ENCODE assay signal across 22 mouse cellular contexts in the genomic region with DNA sequence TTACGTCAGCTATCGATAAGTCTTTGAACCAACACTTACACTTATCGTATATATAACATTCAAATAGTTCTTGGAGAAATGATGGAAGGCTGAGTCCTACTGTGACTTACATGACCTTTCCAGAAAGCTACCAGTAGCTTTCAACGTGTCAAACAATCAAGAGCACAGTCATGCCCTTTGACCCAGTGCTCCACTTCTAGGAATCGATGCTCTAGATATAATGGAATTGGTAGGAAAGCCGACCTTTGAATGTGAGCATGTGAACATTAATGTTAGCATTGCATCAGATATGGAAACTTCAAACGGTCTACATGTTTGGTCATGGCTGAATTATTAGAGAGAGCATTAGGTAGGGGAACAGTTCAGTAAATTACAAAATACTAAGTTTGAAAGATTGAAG. TPM values are rescaled to one million over a fixed set of nuclear protein-coding genes. Genes with fewer than 3 reads are reported as not detected.
"Had no signal": no experiment of that assay in that cellular context is flagged by ENCODE, and none has a peak within 500 bp of the region (broad histone marks: within the 10 kb centered on the region; RNA-seq: fewer than 3 reads in every experiment).

No protein-coding gene starts in this region.

- DNase-seq: kidney, adult 8-10 months; kidney, postnatal 25 days; lung, postnatal 36 days; right cerebral cortex, postnatal 14 days; thymus, adult 2 months; thymus, postnatal 25 days had no signal

- H3K27me3 ChIP-seq: lung, embryonic 15.5 days had no signal

- ATAC-seq: midbrain, embryonic 13.5 days had no signal

- H3K4me2 ChIP-seq: liver, embryonic 15.5 days; lung, embryonic 15.5 days; midbrain, embryonic 13.5 days had no signal

- H3K36me3 ChIP-seq: limb, embryonic 10.5 days; liver, embryonic 15.5 days; lung, embryonic 15.5 days; midbrain, embryonic 13.5 days had no signal

- H3K27ac ChIP-seq: left cerebral cortex, adult 2 months; limb, embryonic 10.5 days; liver, embryonic 15.5 days; lung, embryonic 15.5 days; midbrain, embryonic 13.5 days had no signal

- H3K9me3 ChIP-seq: limb, embryonic 10.5 days; liver, embryonic 15.5 days; lung, embryonic 15.5 days; midbrain, embryonic 13.5 days had no signal

- H3K4me3 ChIP-seq: left cerebral cortex, adult 2 months; limb, embryonic 10.5 days; liver, embryonic 15.5 days; lung, embryonic 15.5 days; midbrain, embryonic 13.5 days had no signal

- H3K9ac ChIP-seq: liver, embryonic 15.5 days; lung, embryonic 15.5 days; midbrain, embryonic 13.5 days had no signal

RNA-seq across cellular contexts. Expression of a gene that starts 8.1 kb away (rescaled TPM):
- total RNA-seq: layer of hippocampus, postnatal 25 days; left cerebral cortex, adult 2 months; left cerebral cortex, postnatal 14 days; megakaryocyte progenitor cell, adult 5-6 weeks; midbrain, postnatal 0 days had no signal
- polyA plus RNA-seq: inflammation-experienced regulatory T-cells, adult 6 months; kidney, embryonic 16.5 days; limb, embryonic 10.5 days; limb, embryonic 14.5 days; liver, embryonic 15.5 days; lung, embryonic 15.5 days; midbrain, embryonic 13.5 days; midbrain, postnatal 0 days; neural tube, embryonic 14.5 days; spleen, adult 2 months; stomach, embryonic 16.5 days; thymus, adult 2 months; urinary bladder, adult 2 months had no signal
